Mouse (Mus musculus) adrenal gland, adult 8-10 months (tissue): ENCODE data around the gene Fam83g. TPM values are rescaled to one million over a fixed set of nuclear protein-coding genes. Genes with fewer than 3 reads are reported as not detected.
"Not testable (repeated sequence)": the region's sequence is repeated elsewhere in the genome, so short reads cannot be mapped to it uniquely, and the experiment has no call there.

Experiments
- DNase-seq: peaks from one replicate; pipeline ENCODE4 v3.0.0; 2022
- total RNA-seq, 4 experiments: library from RNA; stranded (reverse); gene quantifications; 2 replicates each; pipeline ENCODE4 v1.2.4; 2022

Gene Fam83g
- 1 to 10 TPM; 1.7 to 2.9 (median 2.3) TPM for total RNA-seq

DNA sequence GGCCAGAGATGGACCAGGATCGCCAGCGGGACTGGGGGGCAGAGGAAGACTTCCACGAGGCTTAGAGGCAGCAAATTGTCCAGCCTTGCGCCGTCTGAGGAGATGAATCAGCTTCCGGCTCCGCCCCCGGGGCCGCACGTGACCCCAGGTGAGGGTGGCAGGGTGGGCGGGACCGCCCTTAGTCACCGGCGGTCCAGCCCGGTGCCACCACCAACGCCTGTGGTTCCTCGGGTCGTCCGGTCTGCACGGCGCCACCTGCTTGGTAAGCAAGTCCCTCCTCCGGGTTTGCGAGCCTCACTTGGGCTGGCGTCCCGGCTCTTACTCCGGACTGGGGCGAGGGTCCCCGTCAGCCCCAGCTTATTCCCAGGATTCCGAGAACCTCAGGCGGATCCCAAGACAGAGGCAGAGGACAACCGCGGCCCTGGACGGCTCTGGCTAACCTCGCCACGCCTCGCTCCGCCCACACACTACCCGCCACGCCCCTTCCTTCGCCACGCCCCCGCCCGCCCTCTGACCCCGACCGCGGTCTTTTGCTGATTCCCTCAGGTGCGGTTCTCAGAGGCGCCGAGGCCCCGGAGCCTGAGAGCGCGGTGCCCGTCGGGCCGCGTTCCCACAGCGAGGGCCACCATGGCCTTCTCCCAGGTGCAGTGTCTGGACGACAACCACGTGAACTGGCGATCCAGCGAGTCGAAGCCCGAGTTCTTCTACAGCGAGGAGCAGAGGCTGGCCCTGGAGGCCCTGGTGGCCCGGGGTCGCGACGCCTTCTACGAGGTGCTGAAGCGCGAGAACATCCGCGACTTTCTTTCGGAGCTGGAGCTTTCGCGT lies at the start of gene Fam83g:
TSS of gene Fam83g (plus strand) at position 185 of the 825 bp plus-strand sequence.
- DNase-seq: peak; percentile 35

DNA sequence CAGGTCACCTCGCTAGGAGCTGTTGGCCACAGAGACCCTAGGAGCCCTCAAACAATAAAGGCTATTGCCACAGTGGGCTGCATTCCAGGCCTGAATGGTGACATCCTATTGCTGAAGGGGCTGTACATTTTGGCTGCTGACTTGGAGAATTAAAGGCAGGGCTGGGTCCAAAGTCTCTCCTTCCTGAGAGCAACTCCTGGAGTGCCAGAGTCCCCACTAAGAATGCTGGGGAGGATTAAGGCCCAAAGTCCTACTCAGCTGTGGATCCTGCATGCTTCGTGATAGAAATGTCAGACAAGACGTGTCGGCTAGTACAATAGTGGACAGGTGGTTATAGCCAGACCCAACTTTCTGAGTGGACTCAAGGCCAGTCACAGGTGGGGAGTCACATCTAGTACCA lies 47.6 kb upstream of the Fam83g start:
- DNase-seq: not testable (repeated sequence)

DNA sequence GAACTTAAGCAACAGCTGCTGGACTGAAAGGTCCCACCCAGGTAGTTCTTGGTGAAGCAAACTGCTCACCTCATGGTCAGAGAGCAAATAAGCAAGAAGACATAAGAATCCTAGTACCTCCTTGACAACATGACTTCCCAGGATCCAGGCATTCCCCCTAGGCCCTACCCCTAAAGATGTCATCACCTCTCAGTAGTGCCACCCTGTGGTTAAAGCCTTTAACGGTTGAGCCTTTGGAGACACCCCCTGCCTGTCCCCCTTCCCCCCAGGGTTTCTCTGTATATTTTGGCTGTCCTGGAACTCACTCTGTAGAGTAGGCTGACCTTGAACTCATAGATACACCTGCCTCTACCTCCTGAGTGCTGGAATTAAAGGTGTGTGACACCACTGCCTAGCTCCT lies 46.5 kb upstream of the Fam83g start:
- no peak for DNase-seq

DNA sequence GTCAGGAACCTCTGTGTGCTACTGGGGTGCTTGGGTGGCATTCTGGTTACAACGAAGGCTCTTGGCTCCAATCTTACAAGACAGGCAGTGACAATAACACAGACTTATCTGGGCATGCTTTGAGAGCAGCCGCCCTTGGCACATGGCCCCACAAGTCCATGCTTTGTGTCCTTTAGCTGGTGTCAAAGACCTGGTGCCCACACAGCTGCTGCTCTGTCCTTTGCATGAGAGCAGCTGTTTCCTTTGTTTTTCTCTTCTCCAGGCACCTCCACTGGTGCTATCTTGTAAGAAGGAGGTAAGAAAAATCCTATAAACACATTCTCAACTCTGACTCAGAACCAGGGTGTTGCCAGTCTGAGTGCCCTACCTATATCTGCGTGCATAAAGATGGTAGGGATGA lies 46.0 kb upstream of the Fam83g start:
- no peak for DNase-seq

DNA sequence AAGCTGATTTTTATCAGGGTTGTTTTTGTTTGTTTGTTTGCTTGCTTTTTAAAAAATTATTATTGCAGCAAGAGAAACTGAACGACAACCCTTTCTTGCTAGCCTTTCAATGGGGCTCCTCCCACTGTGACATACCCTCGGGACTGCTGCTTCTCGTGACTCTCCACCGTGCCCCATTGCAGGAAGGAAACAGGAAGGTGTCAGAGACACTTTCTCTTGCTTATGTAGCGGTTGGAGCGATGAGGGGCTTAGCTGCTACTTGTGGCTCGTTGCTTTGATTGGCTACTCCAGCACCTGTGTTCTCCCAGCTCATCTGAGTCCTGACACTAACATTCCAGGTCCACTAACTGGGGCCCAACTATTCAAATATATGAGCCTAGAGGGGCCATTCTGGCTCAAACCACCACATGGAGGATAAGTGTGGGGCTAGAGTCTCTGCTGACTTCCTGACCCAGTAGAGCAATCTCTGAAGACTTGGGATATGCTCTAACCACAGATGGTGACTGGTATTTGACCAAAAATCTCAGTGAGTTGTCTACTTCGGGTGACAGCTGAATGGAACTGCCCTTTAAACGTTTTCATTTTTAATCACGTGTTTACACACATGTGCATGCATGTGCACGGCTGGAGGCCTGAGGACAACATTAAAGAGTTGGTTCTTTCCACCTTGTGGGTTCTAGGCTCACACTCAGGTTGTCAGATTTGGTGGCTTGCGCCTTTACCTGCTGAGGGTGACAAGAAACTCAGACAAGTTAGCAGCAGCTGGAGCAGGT lies 44.9 kb upstream of the Fam83g start:
- no peak for DNase-seq

DNA sequence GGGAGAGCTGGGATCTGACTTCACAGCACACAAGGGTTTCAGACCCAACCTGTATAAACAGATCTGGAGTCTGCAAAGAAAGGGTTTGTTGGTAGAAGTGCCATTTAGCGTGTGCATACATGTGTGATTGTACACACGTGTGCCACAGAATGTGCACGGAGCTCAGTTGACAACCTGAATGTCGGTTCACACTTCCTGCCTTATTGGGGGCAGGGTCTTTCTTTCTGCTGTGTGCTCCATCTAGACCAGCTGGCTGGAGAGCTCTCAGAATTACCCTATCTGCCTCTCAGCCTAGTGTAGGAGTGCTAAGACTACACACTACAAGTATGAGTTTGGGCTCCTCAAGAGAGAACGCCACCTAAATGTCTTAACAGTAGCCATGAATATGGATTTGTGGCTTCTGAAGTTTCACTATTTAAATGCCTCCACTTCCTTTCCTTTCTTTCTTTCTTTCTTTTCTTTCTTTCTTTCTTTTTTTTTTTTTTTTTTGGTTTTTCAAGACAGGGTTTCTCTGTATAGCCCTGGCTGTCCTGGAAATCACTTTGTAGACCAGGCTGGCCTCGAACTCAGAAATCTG lies 44.2 kb upstream of the Fam83g start:
- no peak for DNase-seq

DNA sequence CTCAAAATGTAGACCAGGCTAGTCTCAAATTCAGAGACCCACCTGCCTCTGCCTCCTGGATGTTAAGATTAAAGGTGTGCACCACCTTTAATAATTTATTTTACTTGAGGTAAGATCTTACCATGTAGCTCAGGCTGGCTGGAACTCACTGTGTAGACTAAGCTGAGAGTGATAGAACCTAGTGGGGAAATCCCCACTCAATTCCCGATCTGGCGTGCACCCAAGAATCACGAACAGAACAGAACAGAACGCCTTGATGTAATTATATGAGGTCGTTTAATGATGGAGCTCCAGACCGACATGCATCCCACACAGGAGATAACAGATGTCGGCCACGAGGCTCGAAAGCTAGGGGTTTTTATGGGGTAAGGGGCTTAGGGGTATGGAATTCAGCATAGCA lies 43.3 kb upstream of the Fam83g start:
- not testable (repeated sequence) for DNase-seq

DNA sequence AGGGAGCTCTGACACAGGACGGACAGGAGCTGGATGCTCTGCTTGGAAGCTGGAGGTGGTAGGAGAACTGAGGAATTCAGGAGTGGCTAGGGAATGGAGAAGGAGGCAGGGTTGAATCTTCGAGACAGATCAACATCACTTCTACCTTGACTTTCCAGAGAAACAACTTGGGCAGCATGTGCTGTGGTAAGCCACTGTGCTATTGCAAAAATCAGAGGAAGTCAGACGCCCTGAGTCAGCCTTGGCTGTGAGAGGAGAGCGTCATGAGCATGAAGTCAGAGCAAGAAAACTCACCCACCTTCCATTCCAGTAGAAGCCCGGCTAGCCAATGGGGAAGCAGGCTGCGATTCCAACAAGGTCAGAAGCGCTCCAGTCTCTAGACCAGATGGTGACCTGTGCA lies 41.8 kb upstream of the Fam83g start:
- no peak for DNase-seq

DNA sequence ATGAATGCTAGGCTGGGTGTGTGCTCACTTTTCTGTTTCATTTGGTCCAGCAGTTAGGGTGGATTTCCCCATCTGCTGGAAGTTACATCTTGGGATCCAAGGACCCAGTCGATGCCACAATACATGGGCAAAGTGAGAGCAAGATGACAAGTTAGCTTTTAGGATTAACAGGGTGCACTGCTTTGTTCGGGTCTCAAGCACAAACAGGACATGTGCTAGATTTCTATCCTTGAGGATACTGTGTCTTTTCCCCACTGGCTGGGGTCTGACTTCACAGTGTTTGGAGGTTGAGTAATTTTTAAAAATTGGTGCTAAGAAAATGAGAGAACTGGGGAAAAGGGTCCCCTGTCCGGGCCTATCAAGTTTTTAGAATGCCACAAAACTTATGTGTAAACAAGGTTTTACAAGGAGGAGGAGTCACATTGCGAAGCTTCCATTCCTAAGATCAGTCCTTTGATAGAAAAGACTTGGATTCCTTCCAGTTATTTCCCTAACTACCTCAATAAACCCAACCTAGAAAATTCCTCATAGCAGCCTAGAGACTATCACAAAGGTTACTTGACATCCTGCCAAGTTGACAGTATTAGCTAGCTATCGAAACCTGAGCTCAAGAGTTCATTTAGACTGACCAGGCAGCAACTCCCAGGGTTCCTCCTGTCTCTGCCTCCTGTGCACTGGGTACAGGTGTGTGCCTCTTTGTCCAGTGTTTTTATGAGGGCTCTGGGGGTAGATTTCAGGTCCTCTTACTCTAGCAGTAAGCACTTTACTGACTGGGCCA lies 40.5 kb upstream of the Fam83g start:
- DNase-seq: no peak

DNA sequence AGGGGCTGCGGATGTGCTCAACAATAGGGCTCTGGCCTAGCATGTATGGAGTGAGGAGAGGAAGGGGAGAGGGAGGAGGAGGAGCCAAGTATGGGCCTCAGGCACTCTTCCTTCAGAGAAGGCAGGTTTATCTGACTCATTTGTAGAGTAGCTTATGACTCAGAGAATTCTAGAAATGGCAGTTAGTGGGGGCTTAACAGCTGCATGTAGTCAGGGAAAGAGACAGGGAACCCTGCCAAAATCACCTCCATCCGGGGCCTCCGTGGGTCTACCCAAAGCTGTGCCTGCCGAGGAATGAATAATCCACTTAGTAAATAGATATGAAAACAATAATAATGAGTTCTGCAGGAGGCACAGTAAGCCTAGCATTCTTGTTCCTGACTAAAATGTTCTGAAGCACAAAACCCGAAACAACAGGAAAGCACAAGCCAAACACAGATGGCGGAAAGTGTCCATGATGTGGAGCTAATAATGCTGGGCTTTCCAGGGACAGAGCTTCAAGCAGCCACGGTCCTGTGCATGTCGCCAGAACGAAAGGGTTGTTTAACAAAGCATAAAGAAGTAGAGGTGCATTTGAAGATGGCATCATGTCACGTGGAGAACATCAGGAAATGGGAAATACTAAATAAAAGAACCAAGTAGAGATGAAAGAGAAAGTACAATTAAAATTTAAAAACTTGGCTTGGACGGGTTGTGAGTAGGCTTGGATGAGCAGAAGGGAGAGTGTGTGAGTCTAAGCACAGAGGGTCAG lies 39.1 kb upstream of the Fam83g start:
- no peak for DNase-seq

DNA sequence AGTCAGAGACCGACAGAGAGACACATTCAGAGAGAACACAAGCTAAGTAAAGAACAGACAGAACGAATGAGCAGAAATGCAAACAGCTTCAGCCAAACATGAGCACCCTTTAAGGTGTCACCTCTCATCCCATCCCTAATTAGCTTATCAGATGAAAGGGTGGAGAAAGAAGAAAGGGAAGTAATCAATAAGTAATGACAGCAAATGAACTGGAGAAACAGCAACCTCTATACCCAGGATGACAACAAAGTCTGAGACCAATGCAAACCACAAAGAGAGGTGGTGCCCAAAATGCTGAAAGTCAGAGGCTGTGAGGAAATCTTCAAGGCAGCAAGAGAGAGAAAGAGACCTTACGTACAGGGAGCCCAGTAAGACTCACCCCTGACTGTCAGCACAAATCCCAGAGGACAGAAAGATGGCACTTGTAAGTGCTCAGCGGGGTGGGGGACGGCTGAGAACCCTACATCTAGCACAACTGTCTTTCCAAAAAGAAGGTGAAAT lies 38.5 kb upstream of the Fam83g start:
- DNase-seq: no peak

DNA sequence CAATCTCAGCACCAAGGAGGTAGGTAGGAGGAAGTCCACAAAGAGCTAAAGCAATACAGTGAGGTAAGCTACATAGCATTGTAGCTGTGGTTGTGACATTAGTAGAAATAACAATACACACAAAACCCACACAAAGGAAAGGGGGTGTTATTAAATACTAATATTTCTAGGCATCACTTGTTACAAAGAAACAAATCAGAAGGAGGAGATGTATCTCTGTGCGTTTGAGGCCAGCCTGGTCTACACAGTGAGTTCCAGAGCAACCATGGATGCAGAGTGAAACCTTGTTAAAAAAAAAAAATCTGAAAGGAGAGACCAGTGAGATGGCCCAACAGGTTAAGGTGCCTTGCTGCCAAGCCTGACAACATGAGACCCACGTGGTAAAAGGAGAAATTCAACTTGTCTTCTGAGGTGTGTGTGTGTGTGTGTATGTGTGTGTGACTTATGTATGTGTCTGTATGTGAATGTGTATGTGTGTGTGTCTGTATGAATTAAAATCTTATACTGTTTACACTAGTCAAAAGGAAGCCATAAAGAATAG lies 37.3 kb upstream of the Fam83g start:
- DNase-seq: no peak

DNA sequence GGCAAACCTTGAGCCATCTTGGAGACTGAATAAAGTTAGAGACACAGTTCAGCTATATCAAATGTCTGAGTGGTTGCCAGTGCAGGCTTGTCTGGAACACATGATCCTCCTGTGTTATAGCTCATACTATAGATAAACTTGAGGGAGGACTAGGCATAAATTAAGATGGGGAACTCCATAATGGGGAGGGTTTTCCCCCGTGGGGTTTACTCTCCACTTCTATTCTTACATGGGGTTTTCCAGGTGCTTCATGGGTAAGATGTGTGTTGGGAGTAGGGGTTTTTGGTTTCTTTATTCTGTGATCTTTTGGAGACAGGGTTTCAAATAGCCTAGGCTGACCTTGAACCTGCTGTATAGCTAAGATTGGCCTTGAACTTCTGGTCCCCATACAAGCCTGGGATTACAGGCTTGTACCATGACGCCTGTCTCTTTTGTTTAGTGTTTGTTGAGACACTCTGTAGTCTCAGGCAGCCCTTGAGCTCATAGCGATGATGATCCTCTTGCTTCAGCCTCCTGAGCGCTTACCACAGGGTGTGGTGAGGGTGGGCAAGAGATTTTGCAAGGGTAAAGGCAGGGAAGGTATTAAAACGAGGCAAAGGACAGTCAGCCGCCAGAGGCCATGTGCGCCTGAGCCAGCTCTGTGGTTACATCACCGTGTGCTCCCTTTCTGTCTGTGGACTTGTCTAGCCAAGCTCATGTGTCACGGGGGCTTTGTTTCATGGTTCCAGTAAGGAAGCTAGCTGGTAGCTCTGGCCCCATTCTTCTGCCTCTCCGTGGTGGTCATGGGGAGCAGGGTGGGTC lies 36.6 kb upstream of the Fam83g start:
- DNase-seq: no peak

DNA sequence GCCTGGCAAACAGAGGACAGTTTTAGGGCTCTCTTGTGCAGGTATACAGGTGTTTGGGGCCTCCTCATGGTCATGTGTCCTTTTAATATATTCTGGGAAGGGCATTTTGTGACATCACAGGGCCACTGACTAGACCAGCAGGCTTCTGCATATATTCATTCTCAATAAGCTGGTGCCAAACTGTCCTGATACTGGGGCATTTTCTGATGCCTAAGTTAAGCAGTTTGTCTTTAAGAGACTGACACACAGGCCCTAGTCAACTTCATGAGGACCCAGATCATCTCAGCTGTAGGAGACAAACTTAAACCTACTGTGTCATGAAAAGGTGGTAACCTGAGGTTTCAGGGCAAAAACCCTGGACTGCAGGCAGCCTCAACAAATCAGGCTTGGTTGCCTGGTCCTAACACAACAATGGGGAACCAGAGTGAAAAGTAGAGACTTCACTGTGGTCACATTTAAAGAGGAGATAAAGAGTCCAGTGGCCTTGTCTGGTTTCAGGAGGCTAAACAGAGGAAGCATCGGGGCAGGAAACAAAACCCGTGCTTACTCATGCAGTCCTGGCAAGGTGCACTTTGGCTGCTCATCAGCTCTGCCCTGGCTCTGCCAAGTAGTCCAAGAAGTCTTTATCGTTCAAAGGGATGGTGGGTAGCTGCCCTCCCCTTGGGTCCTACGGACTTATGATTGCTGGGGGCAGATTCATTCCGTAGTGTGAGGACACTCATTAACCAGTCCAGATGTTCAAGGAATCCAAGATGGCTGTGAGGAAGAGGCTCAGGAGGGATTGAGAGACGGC lies 35.7 kb upstream of the Fam83g start:
- DNase-seq: no peak

DNA sequence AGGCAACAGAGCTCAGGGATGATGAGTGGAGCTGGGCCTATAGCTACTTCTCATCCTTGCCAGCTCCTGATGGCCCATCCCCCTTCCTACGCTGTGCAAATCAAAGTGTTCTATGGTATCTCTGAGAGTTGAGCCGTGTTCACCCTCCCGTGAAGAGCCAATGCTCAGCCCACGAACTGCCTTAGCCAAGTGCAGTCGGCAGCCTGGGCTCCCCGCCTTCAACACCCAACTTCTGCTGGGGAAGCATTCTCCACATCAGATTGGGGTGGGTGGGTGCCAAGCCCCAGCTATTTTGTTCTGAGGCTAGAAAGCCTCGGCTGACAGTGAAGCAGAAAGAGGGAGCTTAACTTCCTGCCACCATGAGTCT lies 35.2 kb upstream of the Fam83g start:
- no peak for DNase-seq

DNA sequence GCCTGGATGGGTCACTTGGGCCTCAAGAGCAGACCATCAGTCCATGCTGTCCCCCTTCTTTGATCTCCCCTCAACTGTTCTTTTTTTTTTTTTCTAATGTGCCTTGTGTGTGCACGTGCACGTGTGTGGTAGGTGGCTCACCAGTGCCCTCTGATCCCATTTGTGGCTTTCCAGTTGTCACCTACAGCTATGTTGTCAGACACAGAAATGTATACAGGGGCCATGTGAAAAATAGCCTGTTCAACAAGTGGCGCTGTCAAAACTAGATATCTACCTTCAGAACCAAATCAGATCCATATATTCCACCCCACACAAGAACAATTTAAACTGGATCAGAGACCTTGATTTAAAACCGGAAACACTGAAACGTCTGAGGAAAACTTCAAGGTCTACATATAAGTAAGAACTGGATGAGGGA lies 34.7 kb upstream of the Fam83g start:
- no peak for DNase-seq

DNA sequence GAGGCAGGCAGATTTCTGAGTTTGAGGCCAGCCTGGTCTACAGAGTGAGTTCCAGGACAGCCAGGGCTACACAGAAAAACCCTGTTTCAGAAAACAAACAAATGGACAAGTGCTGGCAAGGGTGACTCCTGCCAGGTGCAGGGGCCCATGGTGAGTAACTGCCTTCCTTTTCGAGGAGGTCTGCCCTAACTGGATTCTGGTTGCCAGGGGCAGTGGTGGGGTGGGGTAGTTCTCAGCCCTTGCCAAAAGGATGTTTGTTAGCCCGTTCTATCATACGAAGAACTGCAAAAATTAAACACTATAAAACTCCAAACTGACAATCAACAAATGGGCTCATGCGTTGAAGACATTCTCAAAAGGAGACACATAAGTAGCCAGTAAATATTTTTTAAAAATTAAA lies 34.3 kb upstream of the Fam83g start:
- no peak for DNase-seq

DNA sequence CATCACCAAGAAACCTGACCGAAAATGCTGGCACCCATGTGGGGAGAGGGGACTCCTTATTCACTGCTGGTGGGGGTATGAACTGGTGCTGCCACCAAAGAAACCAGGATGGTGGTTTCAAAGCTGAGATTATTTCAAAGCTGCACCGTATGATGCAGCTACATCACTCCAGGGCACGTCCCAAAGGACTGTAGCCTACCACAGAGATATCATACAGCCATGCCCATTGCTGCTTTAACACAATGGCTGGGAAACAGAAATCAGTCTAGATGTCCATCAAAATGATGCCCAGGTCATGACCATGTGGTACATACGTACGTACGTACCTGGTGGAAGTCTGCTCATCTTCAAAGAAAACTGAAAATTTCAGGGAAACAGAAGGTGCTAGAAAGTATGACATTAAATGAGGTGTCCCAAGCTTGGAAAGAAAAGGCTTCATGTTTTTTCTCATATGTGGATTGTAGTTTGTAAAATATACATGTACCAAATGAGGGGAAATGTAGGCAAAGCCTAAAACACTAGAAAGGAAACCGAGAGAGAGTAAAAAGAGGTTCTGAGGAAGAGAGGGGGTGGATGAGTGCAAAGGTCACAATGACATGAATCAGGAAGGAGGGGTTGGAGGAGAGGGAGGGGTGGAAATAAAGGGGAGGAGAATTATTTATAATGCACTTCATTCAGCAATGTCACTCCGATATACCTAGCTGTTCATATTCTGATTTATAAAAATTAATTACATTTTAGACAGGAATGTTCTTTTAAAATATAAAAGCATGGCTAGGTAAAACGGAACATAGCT lies 33.2 kb upstream of the Fam83g start:
- no peak for DNase-seq

DNA sequence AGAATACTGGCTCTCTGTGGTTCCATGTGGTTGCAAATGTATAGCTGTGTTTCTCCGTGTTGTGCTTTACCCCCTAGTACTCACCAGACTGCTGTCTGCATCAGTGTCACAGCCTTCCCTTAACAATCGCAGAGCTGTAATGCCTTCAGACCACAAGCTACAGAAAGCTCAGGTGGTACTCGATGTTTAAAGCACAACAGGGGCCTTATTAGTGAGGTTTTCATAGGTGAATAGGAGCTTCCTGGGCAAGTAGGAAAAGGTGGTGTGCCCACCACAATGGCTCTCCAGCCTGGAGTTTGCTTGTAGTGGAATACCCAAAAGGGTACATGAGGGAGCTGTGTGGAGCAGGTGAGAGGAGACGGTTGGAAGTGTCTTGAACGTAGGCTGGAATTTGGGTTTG lies 31.7 kb upstream of the Fam83g start:
- no peak for DNase-seq
